Mouse (Mus musculus): ENCODE measurements around the gene Tax1bp3. TPM values are rescaled to one million over a fixed set of nuclear protein-coding genes. Genes with fewer than 3 reads are reported as not detected.
A peak's percentile ranks its signal among the peaks of the same experiment; 100 is the strongest.

The Tax1bp3 gene
- polyA plus RNA-seq, 1 experiment, result 123 TPM

- 63% methylated on average over 6 of the region's 6 CpGs for WGBS
- TF ChIP-seq POLR2A (IDR thresholded peaks at IDR 0.05; ENCODE audit: borderline replicate concordance, extremely low read depth, low read depth, low read length) (no peak), CTCF (IDR thresholded peaks at IDR 0.05; ENCODE audit: insufficient read depth, low read length) (no peak)
- DNase-seq, result no peak
- Histone ChIP-seq H3K4me3 (replicated peaks; ENCODE audit: extremely low read depth, low read depth, low read length) (no peak overlapping the region), H3K4me1 (ENCODE audit: control insufficient read depth, insufficient read depth, low read length) (peaks cover 11% of the 10 kb centered on the region; the same call in 1 of the 2 replicates)
Measured at GRCm38 (mm10) chr11:73168576-73168975, 8.3 kb upstream of the Tax1bp3 start.

GRCm38 (mm10) chr11:73169231-73169630 is 7.7 kb upstream of the Tax1bp3 start:
- DNase-seq, result peak; percentile 56
- TF ChIP-seq CTCF (IDR thresholded peaks at IDR 0.05; ENCODE audit: insufficient read depth, low read length) (peak; percentile 78), POLR2A (IDR thresholded peaks at IDR 0.05; ENCODE audit: borderline replicate concordance, extremely low read depth, low read depth, low read length) (no peak)
- 55% methylated on average over 4 of the region's 4 CpGs for WGBS
- Histone ChIP-seq H3K4me1 (ENCODE audit: control insufficient read depth, insufficient read depth, low read length) (peaks cover 11% of the 10 kb centered on the region; the same call in 1 of the 2 replicates), H3K4me3 (replicated peaks; ENCODE audit: extremely low read depth, low read depth, low read length) (no peak overlapping the region)

- Histone ChIP-seq H3K4me3 (replicated peaks; ENCODE audit: extremely low read depth, low read depth, low read length) (no peak overlapping the region), H3K4me1 (ENCODE audit: control insufficient read depth, insufficient read depth, low read length) (peaks cover 13% of the 10 kb centered on the region; the same call in 1 of the 2 replicates)
- peak; percentile 77 for DNase-seq
- TF ChIP-seq POLR2A (IDR thresholded peaks at IDR 0.05; ENCODE audit: borderline replicate concordance, extremely low read depth, low read depth, low read length), result peak; percentile 47; the same call in 1 of the 2 replicates
- TF ChIP-seq CTCF (IDR thresholded peaks at IDR 0.05; ENCODE audit: insufficient read depth, low read length), result no peak
- WGBS, result 18% methylated on average over 5 of the region's 5 CpGs
Measured at GRCm38 (mm10) chr11:73172186-73172585, 4.7 kb upstream of the Tax1bp3 start.

- WGBS, result 36% methylated on average over 8 of the region's 8 CpGs
- Histone ChIP-seq H3K4me1 (ENCODE audit: control insufficient read depth, insufficient read depth, low read length) (peaks cover 24% of the 10 kb centered on the region; the same call in 1 of the 2 replicates), H3K4me3 (replicated peaks; ENCODE audit: extremely low read depth, low read depth, low read length) (peak overlapping the region; percentile 90)
- TF ChIP-seq CTCF (IDR thresholded peaks at IDR 0.05; ENCODE audit: insufficient read depth, low read length) (no peak), POLR2A (IDR thresholded peaks at IDR 0.05; ENCODE audit: borderline replicate concordance, extremely low read depth, low read depth, low read length) (no peak)
- DNase-seq, result peak; percentile 62
Measured at GRCm38 (mm10) chr11:73175612-73176011, 1.3 kb upstream of the Tax1bp3 start.

GRCm38 (mm10) chr11:73176186-73176585 is 697 bp upstream of the Tax1bp3 start:
- TF ChIP-seq CTCF (IDR thresholded peaks at IDR 0.05; ENCODE audit: insufficient read depth, low read length) (no peak), POLR2A (IDR thresholded peaks at IDR 0.05; ENCODE audit: borderline replicate concordance, extremely low read depth, low read depth, low read length) (no peak)
- Histone ChIP-seq H3K4me3 (replicated peaks; ENCODE audit: extremely low read depth, low read depth, low read length) (peak overlapping the region; percentile 90), H3K4me1 (ENCODE audit: control insufficient read depth, insufficient read depth, low read length) (peaks cover 24% of the 10 kb centered on the region; the same call in 1 of the 2 replicates)
- DNase-seq, result no peak
- under 1% methylated on average over 15 of the region's 15 CpGs for WGBS

GRCm38 (mm10) chr11:73177509-73177875 is 609 bp downstream of the Tax1bp3 start:
- TF ChIP-seq CTCF (IDR thresholded peaks at IDR 0.05; ENCODE audit: insufficient read depth, low read length), result no peak
- TF ChIP-seq POLR2A (IDR thresholded peaks at IDR 0.05; ENCODE audit: borderline replicate concordance, extremely low read depth, low read depth, low read length), result peak; percentile 51; the same call in 1 of the 2 replicates
- Histone ChIP-seq H3K4me3 (replicated peaks; ENCODE audit: extremely low read depth, low read depth, low read length) (peak overlapping the region; percentile 88), H3K4me1 (ENCODE audit: control insufficient read depth, insufficient read depth, low read length) (peaks cover 15% of the 10 kb centered on the region; the same call in 1 of the 2 replicates)
- DNase-seq, result peak; percentile 78
- under 1% methylated on average over 28 of the region's 28 CpGs for WGBS

- Histone ChIP-seq H3K4me3 (replicated peaks; ENCODE audit: extremely low read depth, low read depth, low read length) (peak overlapping the region; percentile 88), H3K4me1 (ENCODE audit: control insufficient read depth, insufficient read depth, low read length) (peaks cover 13% of the 10 kb centered on the region; the same call in 1 of the 2 replicates)
- TF ChIP-seq POLR2A (IDR thresholded peaks at IDR 0.05; ENCODE audit: borderline replicate concordance, extremely low read depth, low read depth, low read length) (no peak), CTCF (IDR thresholded peaks at IDR 0.05; ENCODE audit: insufficient read depth, low read length) (no peak)
- 7% methylated on average over 2 of the region's 2 CpGs for WGBS
- no peak for DNase-seq
Measured at GRCm38 (mm10) chr11:73177895-73178294, 1.0 kb downstream of the Tax1bp3 start.

- 81% methylated on average over 10 of the region's 10 CpGs for WGBS
- TF ChIP-seq CTCF (IDR thresholded peaks at IDR 0.05; ENCODE audit: insufficient read depth, low read length) (no peak), POLR2A (IDR thresholded peaks at IDR 0.05; ENCODE audit: borderline replicate concordance, extremely low read depth, low read depth, low read length) (no peak)
- Histone ChIP-seq H3K4me3 (replicated peaks; ENCODE audit: extremely low read depth, low read depth, low read length) (no peak overlapping the region), H3K4me1 (ENCODE audit: control insufficient read depth, insufficient read depth, low read length) (no peaks in the 10 kb centered on the region)
- DNase-seq, result no peak
Measured at GRCm38 (mm10) chr11:73185872-73186615, 9.2 kb downstream of the Tax1bp3 start.

- Histone ChIP-seq H3K4me1 (ENCODE audit: control insufficient read depth, insufficient read depth, low read length) (no peaks in the 10 kb centered on the region), H3K4me3 (replicated peaks; ENCODE audit: extremely low read depth, low read depth, low read length) (no peak overlapping the region)
- WGBS, result 87% methylated on average over 6 of the region's 6 CpGs
- no peak for TF ChIP-seq CTCF (IDR thresholded peaks at IDR 0.05; ENCODE audit: insufficient read depth, low read length)
- TF ChIP-seq POLR2A (IDR thresholded peaks at IDR 0.05; ENCODE audit: borderline replicate concordance, extremely low read depth, low read depth, low read length), result no peak
- no peak for DNase-seq
Measured at GRCm38 (mm10) chr11:73187231-73187630, 10.3 kb downstream of the Tax1bp3 start.

- H3K4me1 ChIP-seq (ENCODE audit: control insufficient read depth, insufficient read depth, low read length), result no peaks in the 10 kb centered on the region
- no peak for DNase-seq
- no peak overlapping the region for H3K4me3 ChIP-seq (replicated peaks; ENCODE audit: extremely low read depth, low read depth, low read length)
- no peak for TF ChIP-seq POLR2A (IDR thresholded peaks at IDR 0.05; ENCODE audit: borderline replicate concordance, extremely low read depth, low read depth, low read length)
- no peak for TF ChIP-seq CTCF (IDR thresholded peaks at IDR 0.05; ENCODE audit: insufficient read depth, low read length)
- WGBS, result 60% methylated on average over 6 of the region's 6 CpGs
Measured at GRCm38 (mm10) chr11:73193047-73193446, 16.2 kb downstream of the Tax1bp3 start.
